Mouse (Mus musculus): ENCODE measurements around the gene Tuba1a.
A peak's percentile ranks its signal among the peaks of the same experiment; 100 is the strongest.

Gene Tuba1a

DNA sequence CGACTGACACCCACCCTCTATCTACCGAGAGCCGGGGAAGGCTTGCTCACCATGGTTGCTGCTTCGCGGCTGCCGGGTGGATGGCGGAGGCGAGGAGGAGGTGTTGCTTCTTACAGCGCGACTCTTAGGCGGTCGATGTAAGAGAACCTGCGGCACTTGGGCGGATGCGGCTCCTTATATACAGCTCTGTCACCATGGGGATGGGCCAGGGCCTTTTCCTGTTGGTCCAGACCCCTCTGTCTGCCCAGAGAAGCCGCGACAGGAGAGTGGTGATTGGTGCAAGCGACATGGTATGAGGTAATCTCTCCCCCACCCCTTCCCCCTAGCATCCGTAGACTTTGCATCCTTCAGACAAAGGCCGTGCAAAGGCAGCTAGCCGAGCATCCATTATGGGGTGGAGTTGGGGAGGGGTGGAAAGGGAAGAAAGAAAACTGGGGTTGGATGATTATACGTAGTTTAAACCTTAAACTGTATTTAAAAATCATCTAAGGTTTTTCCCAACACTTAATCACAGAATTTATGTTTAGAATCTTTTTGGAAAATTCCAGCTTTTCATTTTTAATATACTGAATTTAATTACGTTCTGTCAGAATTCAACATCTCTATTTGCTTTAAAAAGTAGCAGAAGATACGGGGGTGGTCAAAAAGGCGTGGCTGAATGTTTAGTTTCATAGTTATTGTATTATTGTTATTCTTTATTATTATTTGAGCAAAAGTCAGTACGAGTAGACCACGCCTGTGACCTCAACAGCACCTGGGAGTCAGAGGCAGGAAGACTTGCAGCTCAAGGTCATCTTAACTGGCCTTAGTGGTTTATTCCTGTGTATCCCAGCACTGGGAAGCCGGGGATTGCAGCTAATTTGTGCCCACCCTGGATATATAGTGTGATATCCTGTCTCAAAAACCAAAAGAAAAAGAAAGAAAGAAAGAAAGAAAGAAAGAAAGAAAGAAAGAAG, at the start of gene Tuba1a, which contains the start of gene Gm49450:
TSS of gene Tuba1a (minus strand) at position 303 of the 956 bp plus-strand sequence.
TSS of gene Gm49450 (minus strand) at position 151 of the 956 bp plus-strand sequence.
- peak; percentile 86 to 90 for DNase-seq

DNA sequence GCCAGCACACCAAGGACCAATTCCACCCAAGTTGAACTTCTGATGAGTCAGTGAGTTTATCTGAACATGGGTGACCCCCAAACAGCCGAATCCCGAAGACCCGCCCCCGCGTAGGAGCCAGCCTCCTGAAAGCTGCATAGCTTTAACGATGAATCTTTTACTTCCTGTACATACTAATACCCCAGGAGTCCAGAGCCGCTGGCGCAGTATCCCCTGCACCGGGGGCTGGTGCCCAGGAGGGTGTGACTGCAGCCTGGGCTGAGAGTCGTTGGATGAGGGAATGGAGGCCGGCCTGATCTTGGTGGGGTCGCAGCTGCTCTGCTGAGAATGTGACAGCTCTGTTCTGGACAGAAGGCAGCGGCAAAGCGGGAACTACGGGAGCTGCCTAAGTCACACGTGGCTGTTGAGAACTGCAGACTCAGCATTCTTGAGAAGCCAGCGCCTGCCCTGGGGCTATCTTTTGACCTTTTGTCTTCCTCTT, 48.0 kb upstream of the Tuba1a start:
- DNase-seq: no peak

DNA sequence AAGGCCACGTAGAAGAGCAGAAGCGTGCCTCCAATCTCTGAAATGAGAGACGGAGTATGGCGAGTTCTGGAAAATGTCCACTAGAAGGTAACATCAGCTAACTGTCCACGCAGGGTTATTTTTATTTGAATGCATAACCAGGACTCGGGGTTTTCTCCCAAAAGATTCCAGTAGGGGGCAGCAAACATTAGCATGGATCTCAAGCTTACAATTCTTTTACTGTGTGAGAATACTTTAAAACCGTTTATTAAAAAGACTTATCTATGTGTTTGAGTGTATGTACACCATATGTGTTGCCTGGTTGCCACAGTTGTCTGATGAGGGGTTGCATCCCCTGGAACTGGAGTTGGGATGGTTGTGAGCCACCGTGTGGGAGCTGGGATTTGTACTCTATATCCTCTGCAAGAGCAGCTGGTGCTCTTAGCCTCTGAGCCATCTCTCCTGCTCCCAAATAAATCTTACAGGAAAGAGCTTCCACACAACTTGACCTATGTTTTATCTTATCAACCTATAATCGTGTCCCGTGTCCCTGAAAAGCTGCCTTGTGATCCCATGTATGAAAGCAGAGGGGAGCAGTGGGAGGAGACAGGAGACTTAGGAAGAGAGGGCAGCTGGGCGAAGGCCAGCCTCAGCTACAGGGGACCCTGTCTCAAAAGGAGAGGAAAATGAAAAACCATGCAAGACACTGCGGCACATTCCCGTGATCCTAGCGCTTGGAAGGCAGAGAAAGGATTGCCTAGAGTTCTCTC, 47.2 kb upstream of the Tuba1a start:
- DNase-seq: peak in 1 of 2 experiments; percentile 57

DNA sequence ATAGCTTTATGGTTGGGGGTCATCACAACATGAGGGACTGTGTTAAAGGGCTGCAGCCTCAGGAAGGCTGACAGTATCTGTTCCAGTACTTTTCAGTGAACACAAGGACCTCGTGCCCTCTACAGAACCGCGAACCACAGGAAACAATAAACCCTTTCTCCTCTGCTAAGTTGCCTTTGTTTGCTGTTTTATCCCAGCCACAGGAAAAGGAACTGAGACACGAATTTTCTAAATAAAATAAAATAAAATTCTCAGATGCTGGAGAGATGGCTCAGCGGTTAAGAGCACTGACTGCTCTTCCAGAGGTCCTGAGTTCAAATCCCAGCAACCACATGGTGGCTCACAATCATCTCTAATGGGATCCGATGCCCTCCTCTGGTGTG, 45.3 kb upstream of the Tuba1a start:
- no peak for DNase-seq

DNA sequence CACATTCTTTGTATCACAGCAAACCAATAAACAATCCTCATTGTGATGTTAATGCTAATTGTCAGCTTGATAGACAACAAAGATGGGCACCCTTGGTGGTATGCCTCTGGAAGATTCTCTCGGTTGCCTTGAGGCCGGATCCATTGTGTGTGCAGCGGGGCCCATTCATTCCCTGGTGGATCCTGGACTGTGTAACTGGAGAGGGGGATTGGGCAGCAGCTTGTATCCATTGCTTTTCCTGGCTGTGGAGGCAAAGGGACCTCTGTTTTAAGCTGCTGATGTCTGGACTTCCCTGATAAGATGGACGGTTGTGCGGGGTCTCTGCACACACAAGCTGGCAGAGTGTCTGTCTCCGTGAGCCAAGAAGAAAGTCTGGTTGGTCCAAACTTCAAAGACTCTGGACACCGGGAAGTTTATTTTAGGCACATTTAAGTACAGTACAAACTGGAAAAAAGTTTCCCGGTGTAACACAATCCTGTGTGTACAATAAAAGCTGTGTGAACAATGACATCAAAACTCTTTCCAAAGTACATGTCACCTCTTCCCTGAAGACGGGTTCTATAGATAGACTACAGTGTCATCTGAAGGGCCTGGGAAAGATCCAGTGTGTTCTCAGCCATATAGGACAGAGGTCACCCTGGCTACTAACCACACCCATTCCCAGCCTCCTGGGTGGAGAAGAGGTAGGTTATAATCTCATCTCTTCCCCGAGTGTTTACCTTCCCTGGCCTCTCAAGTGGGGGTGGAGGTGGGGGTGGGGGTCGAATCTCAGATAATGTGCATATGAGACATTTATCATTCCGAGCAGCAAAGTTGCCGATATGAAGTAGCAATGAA, 44.7 kb upstream of the Tuba1a start:
- no peak for DNase-seq

DNA sequence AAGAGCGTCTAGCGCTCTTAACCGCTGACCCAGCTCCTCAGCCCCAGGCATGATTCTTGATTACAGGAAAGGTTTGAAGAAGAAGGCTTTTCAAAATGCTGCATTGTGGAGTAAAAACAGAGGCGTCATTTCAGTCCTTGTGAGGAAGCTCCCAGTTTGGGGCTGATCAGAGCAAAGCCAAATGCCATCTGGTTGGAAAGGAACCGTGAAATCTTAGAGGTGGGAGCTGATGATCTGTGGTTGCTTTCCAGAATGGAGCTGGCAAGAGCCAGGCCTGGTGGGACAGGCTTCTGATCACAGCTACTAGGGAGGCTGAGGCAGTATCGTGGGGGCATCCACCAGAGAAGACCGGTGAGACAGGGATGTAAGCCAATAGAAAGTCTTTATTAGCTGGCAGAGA, 43.3 kb upstream of the Tuba1a start:
- no peak for DNase-seq

DNA sequence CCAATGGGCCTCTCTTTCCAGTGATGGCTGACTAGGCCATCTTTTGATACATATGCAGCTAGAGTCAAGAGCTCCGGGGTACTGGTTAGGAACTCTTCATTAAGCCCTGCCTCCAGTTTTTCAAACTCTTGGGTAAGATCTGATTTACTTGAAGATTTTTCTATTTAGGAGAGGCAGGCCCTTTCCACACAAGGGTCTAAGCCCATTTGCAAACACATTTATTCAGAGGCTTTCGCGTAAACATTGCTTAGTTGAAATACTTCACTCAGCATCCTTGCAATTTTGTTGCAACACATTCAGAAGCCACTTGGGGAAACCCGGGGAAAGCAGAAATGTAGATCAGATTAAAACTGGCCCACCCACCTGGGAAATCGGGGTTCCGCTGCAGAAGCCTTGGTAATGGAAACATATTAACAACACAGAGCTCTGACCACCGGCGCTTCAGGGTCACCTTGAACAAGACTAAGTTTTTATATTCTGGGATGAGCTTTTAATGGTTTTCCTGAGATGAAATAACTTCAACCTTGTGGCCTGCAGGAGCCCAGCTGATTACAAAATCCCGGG, 41.5 kb upstream of the Tuba1a start:
- no peak for DNase-seq

DNA sequence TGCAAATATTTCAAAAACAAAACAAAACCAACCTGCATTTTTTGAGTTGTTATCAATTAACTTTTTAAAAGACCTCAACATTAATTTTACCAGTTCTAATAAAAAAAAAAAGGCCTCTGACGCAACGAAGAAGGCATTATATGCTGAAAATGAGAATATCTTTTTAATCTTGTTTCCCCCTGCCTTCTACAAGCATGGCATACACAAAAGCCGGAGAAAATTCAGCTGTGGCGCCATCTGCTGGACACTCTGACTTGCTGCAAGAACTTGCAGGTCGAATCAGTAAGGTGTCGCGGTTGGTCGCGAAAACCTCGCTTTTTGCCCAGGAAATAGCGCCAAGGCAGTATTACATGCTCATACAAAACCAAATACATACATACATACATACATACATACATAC, 40.4 kb upstream of the Tuba1a start:
- DNase-seq: peak; percentile 72 to 83

DNA sequence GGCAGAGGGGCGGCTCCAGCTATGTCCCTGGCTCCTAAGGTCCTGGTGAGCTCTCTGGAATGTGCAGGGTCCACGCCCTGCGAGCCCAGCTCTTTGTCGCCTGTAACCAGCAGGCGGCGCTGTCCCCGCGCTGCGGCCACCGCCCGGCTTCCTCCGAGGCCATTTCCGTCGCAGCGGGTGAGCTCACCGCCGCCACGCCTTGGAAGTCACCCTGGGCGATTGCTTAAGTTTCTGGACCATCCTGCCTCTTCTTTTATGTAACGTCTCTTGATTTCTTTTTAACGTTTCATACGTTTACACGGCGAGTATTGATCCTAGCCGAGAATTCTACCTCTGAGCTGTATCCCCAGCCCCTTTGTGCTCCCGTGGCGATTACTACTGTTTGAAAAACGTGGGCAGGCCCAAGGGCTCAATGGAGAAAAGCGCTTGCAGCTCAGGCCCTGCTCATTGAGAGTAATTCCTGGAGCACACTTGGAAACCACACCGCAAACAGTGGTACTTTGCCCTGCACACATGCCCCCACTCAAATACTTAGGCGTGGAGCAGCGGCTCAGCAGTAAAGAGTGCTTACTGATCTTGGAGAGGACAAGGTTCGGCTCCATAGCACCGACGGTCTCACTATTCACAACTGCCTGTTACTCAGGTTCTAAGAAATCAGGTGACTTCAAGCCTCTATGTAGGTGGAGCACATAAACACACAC, 39.7 kb upstream of the Tuba1a start:
- peak; percentile 83 to 93 for DNase-seq

DNA sequence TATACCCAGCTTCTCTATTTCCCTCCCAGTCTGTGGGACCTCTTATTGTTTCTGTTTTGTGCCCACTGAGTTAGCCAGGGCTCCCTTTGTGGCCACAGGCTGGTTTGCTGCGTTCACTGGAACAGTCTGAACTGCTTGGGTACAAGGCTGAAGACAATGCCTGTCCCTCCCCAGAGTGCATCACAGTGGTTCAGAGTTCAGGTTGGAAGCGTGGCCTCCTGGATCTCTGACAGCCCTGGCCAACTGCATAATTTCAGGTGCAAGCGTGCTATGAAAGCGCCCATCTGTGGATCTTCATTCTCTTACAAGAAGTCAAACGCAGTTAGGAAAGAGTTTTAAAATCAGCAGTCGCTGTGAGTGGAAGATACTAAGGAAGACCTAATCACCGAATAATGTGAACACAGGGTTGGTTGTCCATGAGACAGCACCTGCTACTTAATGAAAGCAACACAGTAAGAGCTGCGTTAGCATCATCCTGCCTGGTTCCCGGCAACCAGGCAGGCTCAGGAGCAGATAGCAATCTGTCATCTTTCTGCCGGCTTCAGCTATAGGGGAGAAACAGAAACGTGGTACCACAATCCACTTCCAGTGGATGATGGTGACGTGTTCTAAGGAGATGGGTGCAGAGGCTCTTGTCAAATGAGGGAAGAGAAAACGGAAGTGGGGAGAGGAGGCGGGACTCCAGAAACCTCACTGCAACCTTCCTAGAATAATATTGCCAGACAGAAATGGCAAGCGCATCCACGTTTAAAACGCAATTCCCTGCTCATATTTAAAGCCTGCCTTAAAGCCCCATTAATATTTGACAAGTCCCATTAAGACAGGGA, 38.8 kb upstream of the Tuba1a start:
- peak; percentile 25 to 45 for DNase-seq

DNA sequence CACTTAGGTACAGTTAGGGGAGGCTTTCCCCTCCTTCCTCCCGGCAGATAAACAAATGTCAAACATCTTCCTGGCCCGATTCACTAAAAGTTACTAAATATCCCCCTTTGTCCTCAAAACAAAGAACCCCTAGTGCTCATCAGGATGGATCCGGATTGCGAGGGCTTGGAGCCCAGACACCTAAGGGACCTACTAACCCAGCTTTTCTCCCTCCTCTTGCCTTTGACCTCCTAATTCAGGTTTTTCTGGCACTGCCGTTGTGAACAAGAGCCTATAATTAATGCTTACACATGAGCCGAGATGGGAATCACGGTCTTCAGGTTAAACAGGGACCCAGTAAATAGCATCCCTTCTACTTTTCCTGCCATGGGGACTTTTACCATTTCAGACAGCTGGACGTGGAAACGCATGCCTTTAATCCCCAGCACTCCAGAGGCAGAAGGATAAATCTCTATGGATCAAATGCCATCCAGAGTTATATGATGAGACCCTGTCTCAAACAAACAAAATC, 38.1 kb upstream of the Tuba1a start:
- no peak for DNase-seq

DNA sequence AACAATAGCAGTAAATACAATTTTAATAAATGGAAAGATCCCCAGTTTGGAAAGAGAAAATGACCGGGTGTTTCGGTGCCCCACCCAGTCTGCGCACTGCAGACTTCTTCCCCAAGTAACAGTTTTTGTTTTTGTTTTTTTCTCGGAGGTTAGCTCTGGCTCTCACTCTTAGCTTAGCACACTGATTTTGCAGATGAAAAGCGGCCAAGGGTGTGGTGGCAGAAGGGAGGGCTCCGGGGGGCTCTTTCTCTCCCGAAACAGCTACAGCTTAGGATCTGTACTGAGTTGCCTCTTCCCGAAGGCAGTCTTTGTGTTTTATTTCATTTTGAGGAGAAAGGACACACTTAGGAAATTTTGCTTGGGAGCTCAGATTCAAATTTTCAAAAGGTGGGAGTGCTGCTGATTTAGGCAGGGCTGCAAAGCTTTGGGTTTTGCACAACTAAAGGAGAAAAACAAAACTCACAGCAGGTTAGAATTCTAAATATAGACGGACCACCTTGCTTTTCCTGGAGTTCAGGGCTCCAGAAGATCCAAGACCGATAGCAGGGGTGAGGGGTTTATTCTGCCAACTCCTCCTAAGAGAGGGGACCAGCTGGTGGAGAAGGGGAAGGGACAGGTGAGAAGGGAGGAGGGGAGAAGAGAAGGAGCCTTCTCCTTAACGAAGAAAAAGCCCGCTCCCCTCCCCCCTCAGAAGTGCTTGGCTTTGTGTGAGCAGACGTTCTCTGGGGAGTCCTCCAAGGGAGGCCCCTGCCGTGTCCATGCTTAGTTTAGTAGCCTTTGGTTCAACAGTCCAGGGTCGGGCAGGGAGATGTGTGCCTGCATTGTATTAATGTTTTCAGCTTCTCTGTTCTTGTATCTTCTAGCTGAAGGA, 37.4 kb upstream of the Tuba1a start:
- DNase-seq: no peak

DNA sequence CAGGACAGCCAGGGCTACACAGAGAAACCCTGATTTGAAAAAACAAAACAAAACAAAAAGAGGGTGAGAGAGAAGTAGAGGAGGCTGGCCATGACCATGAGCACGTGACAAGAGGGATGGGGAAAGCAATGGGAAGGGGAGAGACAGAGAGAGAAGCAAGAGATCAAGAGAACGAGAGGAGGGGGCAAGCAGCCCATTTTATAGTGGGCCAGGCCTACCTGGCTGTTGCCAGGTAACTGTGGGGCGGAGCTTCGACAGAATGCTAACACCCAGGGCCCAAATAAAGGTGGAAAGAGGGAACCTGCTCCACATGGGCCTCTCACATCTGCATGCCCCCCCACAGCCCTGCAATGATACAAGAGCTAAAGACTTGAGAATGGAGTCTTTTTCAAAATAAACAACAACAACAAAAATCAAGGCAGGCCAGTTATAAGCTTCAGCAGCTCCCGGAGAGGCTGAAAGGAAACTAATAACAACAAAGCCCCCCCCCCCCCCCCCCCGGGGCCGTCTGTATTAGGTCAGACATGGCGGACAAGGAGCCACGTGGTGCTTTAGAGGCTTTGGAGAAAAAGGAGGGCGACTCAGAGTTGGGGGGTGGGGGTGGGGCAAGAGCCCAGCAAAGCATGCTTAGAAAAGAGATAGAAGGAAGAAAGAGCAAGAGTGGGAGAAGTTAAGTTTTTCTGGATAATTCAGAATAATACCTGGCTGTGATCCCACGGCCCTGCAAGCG, 36.4 kb upstream of the Tuba1a start:
- DNase-seq: no peak

DNA sequence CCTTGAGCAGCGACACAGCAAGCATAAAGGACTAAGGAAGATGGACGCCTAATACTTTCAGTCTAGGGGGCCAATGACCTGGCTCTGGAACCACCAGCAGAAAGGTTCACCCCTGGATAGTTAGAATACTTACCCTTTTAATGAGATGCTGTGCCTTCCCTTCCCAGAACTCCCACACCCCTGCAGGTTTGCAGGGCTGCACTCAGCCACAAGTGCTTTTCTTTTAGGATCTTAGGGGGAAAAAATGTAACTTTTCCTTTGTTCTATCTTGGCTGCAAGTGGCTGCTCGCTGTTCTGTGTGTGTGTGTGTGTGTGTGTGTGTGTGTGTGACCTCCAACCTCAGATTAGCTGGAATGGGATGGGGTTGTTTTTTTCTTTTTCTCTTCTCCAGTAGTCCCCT, 35.3 kb upstream of the Tuba1a start:
- DNase-seq: no peak

DNA sequence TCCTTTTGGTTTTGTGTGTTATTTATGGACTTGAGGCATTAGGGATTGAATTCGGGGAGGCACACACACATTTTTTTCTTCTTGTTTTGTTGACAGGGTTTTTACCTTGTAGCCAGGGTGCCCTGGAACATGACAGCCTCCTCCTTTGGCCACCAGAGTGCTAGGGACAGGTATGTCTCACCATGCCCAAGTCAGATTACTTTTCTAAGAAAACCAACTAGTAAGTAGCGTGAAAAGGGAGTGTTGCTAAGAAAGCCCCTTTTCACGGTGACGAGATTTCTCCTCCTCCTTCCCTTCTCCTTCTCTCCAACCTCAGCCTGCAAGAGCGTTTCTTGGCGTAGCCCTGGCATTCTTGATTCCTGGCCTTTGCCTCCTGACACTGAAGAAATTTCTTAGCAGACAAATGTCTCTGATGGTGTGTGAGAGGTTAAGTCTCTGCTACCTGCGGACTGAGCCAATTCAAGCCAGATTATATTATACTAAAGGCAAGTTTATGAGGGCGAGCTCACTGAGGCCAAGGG, 34.2 kb upstream of the Tuba1a start:
- DNase-seq: no peak

DNA sequence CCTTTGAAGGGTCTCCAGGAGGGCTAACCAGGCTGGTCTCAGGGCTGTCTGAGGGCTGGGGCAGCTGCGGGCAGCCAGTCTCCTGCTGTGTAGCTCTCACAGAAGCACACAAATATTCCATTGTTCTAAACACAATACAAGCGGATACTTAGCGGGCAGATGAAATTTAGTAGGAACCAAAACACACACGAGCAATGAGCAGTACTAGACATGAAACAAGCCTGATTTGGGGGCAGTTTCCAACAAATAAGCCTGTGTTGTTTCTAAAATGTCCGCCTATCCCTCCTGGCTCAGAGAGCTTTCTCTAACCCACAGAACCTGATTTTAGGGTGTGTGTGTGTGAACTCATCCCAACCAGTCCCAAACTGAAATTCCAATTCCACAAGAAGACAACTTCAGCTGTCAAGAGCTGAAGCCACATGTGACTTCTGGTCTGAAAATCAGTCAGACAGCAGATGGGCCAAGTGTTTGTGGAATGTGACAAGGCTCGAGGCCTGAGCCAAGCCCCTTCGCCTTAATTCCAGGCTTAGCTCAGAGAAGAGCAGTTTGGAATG, 33.7 kb upstream of the Tuba1a start:
- DNase-seq: no peak

DNA sequence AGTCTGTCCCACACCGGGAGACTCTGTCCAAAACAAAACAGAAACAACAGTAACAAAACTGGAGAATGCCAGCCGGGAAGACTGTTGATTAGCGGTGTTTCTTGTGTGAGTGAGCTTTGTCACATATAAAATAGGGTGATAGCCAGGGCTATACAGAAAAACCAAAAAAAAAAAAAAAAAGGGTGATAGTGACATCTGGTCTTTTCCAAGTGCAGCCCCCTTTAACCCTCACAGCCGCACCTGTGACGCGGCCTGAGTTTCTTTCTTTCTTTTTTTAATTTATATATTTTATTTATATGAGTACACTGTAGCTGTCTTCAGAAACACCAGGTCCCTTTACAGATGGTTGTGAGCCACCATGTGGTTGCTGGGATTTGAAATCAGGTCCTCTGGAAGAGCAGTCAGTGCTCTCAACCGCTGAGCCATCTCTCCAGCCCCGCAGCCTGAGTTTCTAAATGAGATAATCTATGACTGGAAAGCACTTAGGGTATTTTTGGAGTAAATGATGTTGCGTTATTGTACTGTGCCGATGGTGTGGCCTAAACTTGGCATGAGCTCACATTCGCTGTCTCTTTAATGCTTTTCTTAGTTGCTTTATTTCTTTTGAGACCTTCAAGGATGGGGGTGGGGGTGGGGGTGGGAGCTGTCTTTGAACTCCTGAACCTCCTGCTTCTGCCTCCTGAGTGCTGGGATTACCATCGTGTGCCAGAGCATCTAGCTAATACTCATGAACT, 32.6 kb upstream of the Tuba1a start:
- no peak for DNase-seq

All from spleen, adult 18-20 months (tissue).